Mouse (Mus musculus) brain, embryonic 14.5 days (tissue): Measurements from ENCODE around the gene Gga1.
"Not testable (repeated sequence)": the region's sequence is repeated elsewhere in the genome, so short reads cannot be mapped to it uniquely, and the experiment has no call there.

Source experiments
- CTCF ChIP-seq: fragments of 200-500 bp; IDR thresholded peaks from 2 replicates; pipeline ENCODE4 v1.5.1; 2012; ENCODE audit warnings: inconsistent platforms, mild to moderate bottlenecking, moderate library complexity, borderline replicate concordance; ENCODE audit not compliant: insufficient read depth, insufficient read length; ENCODE audit errors: extremely low read depth
- POLR2A ChIP-seq: fragments of 200-500 bp; IDR thresholded peaks from 2 replicates; pipeline ENCODE4 v1.6.1; 2012; ENCODE audit warnings: mild to moderate bottlenecking, inconsistent platforms, borderline replicate concordance; ENCODE audit not compliant: poor library complexity, insufficient read depth, insufficient read length, severe bottlenecking; ENCODE audit errors: extremely low read depth

GRCm38 (mm10) chr15:78878792-78879516, 2.0 kb downstream of the Gga1 start:
- not testable (repeated sequence) for TF ChIP-seq CTCF, POLR2A
